ENCODE assay signal across 26 mouse cellular contexts in genomic region chr8:122022705-122023104, GRCm38 (mm10).
DNase-seq lines count a peak whose midpoint lies in the region; ATAC-seq and TF ChIP-seq lines count a peak whose summit lies in the region.
"Had no signal": no experiment of that assay in that cellular context is flagged by ENCODE, and none has a peak within 500 bp of the region (broad histone marks: within the 10 kb centered on the region; RNA-seq: fewer than 3 reads in every experiment).

No protein-coding gene starts in this region.

- no peak for TF ChIP-seq CTCF in lung, postnatal 0 days (IDR thresholded peaks at IDR 0.05)

- H3K9ac ChIP-seq in forebrain, embryonic 14.5 days (ENCODE audit: low read length), result no peak overlapping the region
- no peak overlapping the region for H3K9ac ChIP-seq in hindbrain, embryonic 16.5 days (ENCODE audit: low read depth, low read length)
- H3K9ac ChIP-seq in hindbrain, embryonic 12.5 days, result no peak overlapping the region
- H3K9ac ChIP-seq in lung, postnatal 0 days (replicated peaks; ENCODE audit: low read depth), result no peak overlapping the region
- H3K9ac ChIP-seq: embryonic facial prominence, embryonic 12.5 days; hindbrain, embryonic 13.5 days; liver, embryonic 13.5 days; neural tube, embryonic 12.5 days had no signal

- no peak for TF ChIP-seq EP300 in lung, postnatal 0 days (IDR thresholded peaks at IDR 0.05)

- H3K27ac ChIP-seq in forebrain, embryonic 14.5 days (ENCODE audit: low read depth, low read length), result 0 out of 2 replicates have a peak overlapping the region, but pooled peaks have one; percentile 21
- H3K27ac ChIP-seq in forebrain, embryonic 10.5 days, result no peak overlapping the region
- no peak overlapping the region; the same call in 1 of the 2 replicates for H3K27ac ChIP-seq in hindbrain, embryonic 16.5 days (ENCODE audit: low read depth, low read length)
- H3K27ac ChIP-seq in hindbrain, embryonic 12.5 days, result no peak overlapping the region
- H3K27ac ChIP-seq in lung, postnatal 0 days (ENCODE audit: low read length), result no peak overlapping the region
- H3K27ac ChIP-seq: embryonic facial prominence, embryonic 12.5 days; hindbrain, embryonic 13.5 days; liver, embryonic 13.5 days; neural tube, embryonic 12.5 days had no signal

- no peak for DNase-seq in forebrain, embryonic 14.5 days (ENCODE audit: low spot score)
- no peak for DNase-seq in forebrain, embryonic 10.5 days (ENCODE audit: extremely low spot score, low spot score)
- peak; percentile 24 for DNase-seq in lung, postnatal 0 days (ENCODE audit: low spot score)
- DNase-seq in lung, postnatal 25 days (ENCODE audit: low spot score), result no peak
- DNase-seq in urinary bladder, postnatal 14 days (ENCODE audit: low spot score), result no peak
- DNase-seq: adrenal gland, postnatal 14 days; cerebellum, adult 8-10 months; embryo, embryonic 11 days; gastrocnemius, postnatal 10 days; heart, postnatal 14 days; kidney, adult 11 months; liver, embryonic 13.5 days; lung, adult 2 months; lung, postnatal 14 days; right cerebral cortex, adult 18-20 months; thymus, adult 2 months; thymus, postnatal 36 days had no signal

- H3K4me3 ChIP-seq in forebrain, embryonic 14.5 days (ENCODE audit: low read depth, low read length), result no peak overlapping the region
- H3K4me3 ChIP-seq in forebrain, embryonic 10.5 days, result no peak overlapping the region
- H3K4me3 ChIP-seq in hindbrain, embryonic 16.5 days (ENCODE audit: low read length), result no peak overlapping the region
- H3K4me3 ChIP-seq in hindbrain, embryonic 12.5 days, result no peak overlapping the region
- H3K4me3 ChIP-seq in lung, postnatal 0 days (ENCODE audit: low read depth, low read length), result no peak overlapping the region
- H3K4me3 ChIP-seq: embryonic facial prominence, embryonic 12.5 days; hindbrain, embryonic 13.5 days; left cerebral cortex, adult 2 months; liver, embryonic 13.5 days; neural tube, embryonic 12.5 days had no signal

- WGBS in forebrain, embryonic 14.5 days, result 64% methylated on average over 4 of the region's 4 CpGs
- WGBS in forebrain, embryonic 10.5 days, result 86% methylated on average over 4 of the region's 4 CpGs
- WGBS in hindbrain, embryonic 16.5 days, result 60% methylated on average over 4 of the region's 4 CpGs
- 80% methylated on average over 4 of the region's 4 CpGs for WGBS in hindbrain, embryonic 12.5 days
- WGBS in lung, postnatal 0 days, result 64% methylated on average over 4 of the region's 4 CpGs

- H3K27me3 ChIP-seq in forebrain, embryonic 14.5 days (replicated peaks; ENCODE audit: control insufficient read depth, insufficient read depth, low read length), result no peaks in the 10 kb centered on the region
- H3K27me3 ChIP-seq in forebrain, embryonic 10.5 days (ENCODE audit: poor library complexity, severe bottlenecking), result no peaks in the 10 kb centered on the region
- H3K27me3 ChIP-seq in hindbrain, embryonic 16.5 days (replicated peaks; ENCODE audit: control insufficient read depth, insufficient read depth, low read length), result no peaks in the 10 kb centered on the region
- H3K27me3 ChIP-seq in hindbrain, embryonic 12.5 days, result no peaks in the 10 kb centered on the region
- no peaks in the 10 kb centered on the region for H3K27me3 ChIP-seq in lung, postnatal 0 days (replicated peaks; ENCODE audit: insufficient read depth, low read length)
- H3K27me3 ChIP-seq: embryonic facial prominence, embryonic 12.5 days; hindbrain, embryonic 13.5 days; liver, embryonic 13.5 days; neural tube, embryonic 12.5 days had no signal

- H3K36me3 ChIP-seq in forebrain, embryonic 14.5 days (ENCODE audit: control insufficient read depth, insufficient read depth, low read length), result peaks cover 71% of the 10 kb centered on the region
- peaks cover 90% of the 10 kb centered on the region for H3K36me3 ChIP-seq in forebrain, embryonic 10.5 days (replicated peaks)
- peaks cover 8% of the 10 kb centered on the region for H3K36me3 ChIP-seq in hindbrain, embryonic 16.5 days (ENCODE audit: control insufficient read depth, insufficient read depth, low read length)
- peaks cover 68% of the 10 kb centered on the region for H3K36me3 ChIP-seq in hindbrain, embryonic 12.5 days
- H3K36me3 ChIP-seq in lung, postnatal 0 days (ENCODE audit: insufficient read depth, low read length), result 0 out of 2 replicates have a peak, but pooled peaks cover 13% of the 10 kb centered on the region

- H3K4me1 ChIP-seq in forebrain, embryonic 14.5 days (ENCODE audit: control insufficient read depth, insufficient read depth, low read length), result peaks cover 2% of the 10 kb centered on the region; the same call in 1 of the 2 replicates
- H3K4me1 ChIP-seq in forebrain, embryonic 10.5 days, result no peaks in the 10 kb centered on the region
- H3K4me1 ChIP-seq in hindbrain, embryonic 16.5 days (ENCODE audit: control insufficient read depth, insufficient read depth, low read depth, low read length), result peaks cover 11% of the 10 kb centered on the region
- H3K4me1 ChIP-seq in hindbrain, embryonic 12.5 days, result peaks cover 11% of the 10 kb centered on the region; the same call in 1 of the 2 replicates
- H3K4me1 ChIP-seq in lung, postnatal 0 days (ENCODE audit: insufficient read depth, low read depth, low read length), result peaks cover 7% of the 10 kb centered on the region; the same call in 1 of the 2 replicates
- H3K4me1 ChIP-seq: neural tube, embryonic 12.5 days had no signal

- ATAC-seq in forebrain, embryonic 14.5 days, result peak; percentile 58; the same call in 1 of the 2 replicates
- peak; percentile 46; the same call in 1 of the 2 replicates for ATAC-seq in hindbrain, embryonic 16.5 days
- ATAC-seq in hindbrain, embryonic 12.5 days (ENCODE audit: low FRiP score), result no peak
- peak; percentile 23; the same call in 1 of the 2 replicates for ATAC-seq in lung, postnatal 0 days
- ATAC-seq: inflammation-experienced regulatory T-cells, adult 6 months; midbrain, embryonic 16.5 days had no signal

- no peak overlapping the region for H3K4me2 ChIP-seq in forebrain, embryonic 14.5 days (ENCODE audit: low read length)
- H3K4me2 ChIP-seq in hindbrain, embryonic 16.5 days (ENCODE audit: low read length), result no peak overlapping the region
- H3K4me2 ChIP-seq in hindbrain, embryonic 12.5 days (replicated peaks), result no peak overlapping the region
- H3K4me2 ChIP-seq in lung, postnatal 0 days (replicated peaks; ENCODE audit: low read depth, low read length), result no peak overlapping the region
- H3K4me2 ChIP-seq: embryonic facial prominence, embryonic 12.5 days; hindbrain, embryonic 13.5 days; liver, embryonic 13.5 days; midbrain, embryonic 11.5 days; neural tube, embryonic 12.5 days had no signal

- no peaks in the 10 kb centered on the region for H3K9me3 ChIP-seq in forebrain, embryonic 14.5 days (replicated peaks; ENCODE audit: control insufficient read depth, low read length)
- no peaks in the 10 kb centered on the region for H3K9me3 ChIP-seq in forebrain, embryonic 10.5 days
- no peaks in the 10 kb centered on the region for H3K9me3 ChIP-seq in hindbrain, embryonic 16.5 days (ENCODE audit: control insufficient read depth, low read length)
- H3K9me3 ChIP-seq in hindbrain, embryonic 12.5 days (replicated peaks), result no peaks in the 10 kb centered on the region
- no peaks in the 10 kb centered on the region for H3K9me3 ChIP-seq in lung, postnatal 0 days (ENCODE audit: low read length)
- H3K9me3 ChIP-seq: embryonic facial prominence, embryonic 12.5 days; hindbrain, embryonic 13.5 days; liver, embryonic 13.5 days; neural tube, embryonic 12.5 days had no signal
